Mouse (Mus musculus): ENCODE measurements at regions not wholly inside any gene's neighbourhood (a gene's known extent, or its start where the extent isn't known, plus 50 kb on each side); places are given as distances from the start of the nearest gene placed in this dataset.

GRCm38 (mm10) chr5:93328059-93328458, 61.0 kb downstream of the Ccng2 start:
- DNase-seq (ENCODE audit: low spot score), result peak; percentile 67

DNA sequence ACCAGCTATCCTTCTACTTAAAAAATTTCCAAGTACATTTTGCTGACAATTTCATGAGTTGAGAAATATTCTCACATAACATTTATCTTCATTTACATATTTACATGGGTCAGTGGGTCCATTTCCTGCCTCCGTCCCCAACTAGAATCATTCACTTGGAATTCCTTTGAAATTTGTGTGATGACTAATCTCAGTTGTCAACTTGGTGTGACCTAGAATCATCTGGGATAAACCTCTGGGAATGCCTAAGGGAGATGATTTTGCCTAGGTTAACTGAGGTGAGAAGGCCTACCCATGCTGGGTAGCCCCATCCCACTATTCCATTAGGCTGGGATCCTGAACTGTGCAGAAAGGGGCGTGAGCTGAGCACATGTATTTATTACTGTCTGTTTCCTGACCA, 63.8 kb downstream of the Ccng2 start:
- DNase-seq (ENCODE audit: low spot score), result no peak

DNA sequence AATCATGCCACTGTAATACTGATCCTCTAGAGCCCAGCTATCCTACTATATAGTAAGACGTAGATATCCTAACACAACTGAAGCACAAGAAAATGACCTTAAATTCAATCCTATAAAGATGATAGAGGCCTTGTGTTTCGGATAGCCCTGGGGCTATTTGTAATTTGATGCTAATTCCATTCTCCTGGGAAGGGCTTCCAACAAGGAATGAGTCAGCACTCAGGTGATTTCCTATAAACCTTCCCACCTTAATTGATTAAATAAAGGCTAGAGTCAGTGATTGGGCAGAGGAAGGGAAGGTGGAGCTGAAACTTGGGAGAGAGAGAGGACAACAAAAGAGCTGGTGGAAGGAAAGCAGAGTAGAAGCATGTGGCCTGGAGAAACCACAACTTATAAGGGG, 86.0 kb downstream of the Ccng2 start:
- DNase-seq (ENCODE audit: low spot score), result no peak
